Mouse (Mus musculus): ENCODE measurements around the gene Atl3.

The Atl3 gene

GRCm38 (mm10) chr19:7498816-7499215 is 5.0 kb downstream of the Atl3 start:
- in situ Hi-C loops (cut with MboI, MseI): loop anchor here (5.0 to 10.0 kb wide), 2 partner anchors 1208 to 1224 kb away; partner anchors contain the start of gene Ehd1

DNA sequence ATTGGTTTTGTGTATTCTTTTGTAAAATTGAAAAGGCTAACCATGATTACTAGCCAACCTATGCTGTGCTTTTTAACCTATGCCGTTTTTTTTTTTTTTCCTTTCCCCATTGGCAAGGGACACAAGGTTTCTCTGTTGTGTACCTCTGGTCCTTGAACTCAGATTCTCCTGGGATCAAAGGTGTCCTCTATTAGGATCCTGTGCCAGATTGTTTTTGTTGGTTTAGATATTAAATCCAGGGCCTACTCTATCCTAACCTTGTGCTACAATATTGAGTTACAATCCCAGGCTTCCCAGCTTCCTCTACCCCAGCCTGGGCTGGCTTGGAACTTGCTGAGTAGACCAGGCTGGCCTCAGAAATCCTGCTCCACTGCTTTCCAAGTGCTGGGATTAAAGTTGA is 6.9 kb downstream of the Atl3 start:
- in situ Hi-C loops (cut with MboI, MseI): loop anchor here (5.0 to 25.0 kb wide), 2 partner anchors 512 to 1292 kb away; no protein-coding TSS in a partner anchor

GRCm38 (mm10) chr19:7502432-7502831 is 8.6 kb downstream of the Atl3 start:
- in situ Hi-C loops (cut with MboI, MseI): loop anchor here (5.0 to 25.0 kb wide), 2 partner anchors 510 to 1290 kb away; no protein-coding TSS in a partner anchor

GRCm38 (mm10) chr19:7506321-7506720 is 12.5 kb downstream of the Atl3 start:
- in situ Hi-C loops (cut with MboI, MseI): loop anchor here (25.0 kb wide), 1 partner anchor 506 kb away; no protein-coding TSS in a partner anchor

GRCm38 (mm10) chr19:7508026-7508425 is 14.2 kb downstream of the Atl3 start:
- in situ Hi-C loops (cut with MboI, MseI): loop anchor here (25.0 kb wide), 1 partner anchor 504 kb away; no protein-coding TSS in a partner anchor

GRCm38 (mm10) chr19:7516437-7516836 is 22.6 kb downstream of the Atl3 start:
- in situ Hi-C loops (cut with MboI, MseI): loop anchor here (25.0 kb wide), 1 partner anchor 496 kb away; no protein-coding TSS in a partner anchor

DNA sequence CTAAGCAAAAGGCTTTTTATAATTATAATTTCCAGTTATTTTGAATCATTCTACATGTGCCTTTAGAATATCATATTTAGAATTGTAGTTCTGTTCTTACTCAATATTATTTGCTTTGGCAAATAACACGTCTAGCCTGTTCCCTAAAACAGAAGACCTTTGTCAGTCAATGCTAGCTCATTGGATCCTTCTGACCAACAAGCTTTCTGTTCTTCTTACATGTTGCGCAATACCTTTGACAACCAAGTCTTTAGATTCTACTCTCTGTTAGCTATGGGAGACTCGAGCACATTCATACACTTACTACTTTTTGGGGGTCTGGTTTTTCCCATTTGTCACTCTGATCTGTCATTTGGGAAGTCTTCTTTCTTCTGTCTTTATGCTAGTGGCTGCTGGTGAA is 27.8 kb downstream of the Atl3 start:
- in situ Hi-C loops (cut with MboI, MseI): loop anchor here (5.0 to 25.0 kb wide), 2 partner anchors 81 to 491 kb away; no protein-coding TSS in a partner anchor

- in situ Hi-C loops (cut with MboI, MseI): loop anchor here (5.0 to 25.0 kb wide), 2 partner anchors 79 to 489 kb away; no protein-coding TSS in a partner anchor
These were observed 29.0 kb downstream of the Atl3 start for GRCm38 (mm10) chr19:7522856-7523255.

DNA sequence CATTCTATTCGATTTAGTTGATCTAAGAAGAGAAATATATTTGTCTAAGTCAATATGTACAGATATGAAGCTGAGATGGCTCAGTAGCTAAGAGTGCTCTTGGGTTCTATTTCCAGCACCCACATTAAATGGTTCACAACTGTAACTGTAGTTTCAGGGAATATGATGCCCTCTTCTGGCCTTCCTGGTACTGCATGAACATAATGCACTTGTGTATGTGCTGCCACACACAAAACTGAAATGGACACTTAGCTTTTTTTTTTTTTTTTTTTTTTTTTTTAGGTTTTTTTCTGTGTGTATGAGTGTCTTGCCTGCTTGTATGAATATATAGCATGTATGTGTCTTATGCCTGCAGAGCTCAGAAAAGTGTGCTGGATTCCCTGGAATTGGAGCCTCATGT is 29.5 kb downstream of the Atl3 start:
- in situ Hi-C loops (cut with MboI, MseI): loop anchor here (5.0 to 25.0 kb wide), 2 partner anchors 79 to 489 kb away; no protein-coding TSS in a partner anchor

GRCm38 (mm10) chr19:7523781-7524180 is 29.9 kb downstream of the Atl3 start:
- in situ Hi-C loops (cut with MboI, MseI): loop anchor here (5.0 to 25.0 kb wide), 2 partner anchors 79 to 489 kb away; no protein-coding TSS in a partner anchor

DNA sequence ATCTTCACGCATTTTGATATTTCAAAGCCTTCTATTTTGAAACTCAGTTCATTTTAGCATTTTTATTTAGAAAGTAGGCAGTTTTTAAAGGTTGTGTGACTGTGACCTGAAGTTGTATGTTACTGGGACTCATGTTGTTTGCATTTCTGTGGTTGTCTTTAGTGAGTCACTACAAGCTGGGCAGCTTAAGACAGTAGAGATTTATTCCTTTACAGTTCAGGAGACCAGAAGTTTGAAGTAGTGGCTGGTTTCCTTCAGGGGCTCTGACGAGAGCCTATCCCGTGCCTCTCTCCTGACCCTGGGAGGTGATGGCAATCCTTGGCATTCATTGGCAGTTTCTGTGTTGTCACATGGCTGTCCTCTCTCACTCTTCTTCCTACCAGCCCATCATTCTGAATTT is 31.0 kb downstream of the Atl3 start:
- in situ Hi-C loops (cut with MboI, MseI): loop anchor here (5.0 to 25.0 kb wide), 2 partner anchors 77 to 487 kb away; no protein-coding TSS in a partner anchor

- in situ Hi-C loops (cut with MboI, MseI): no loop called here
These were observed 35.0 kb downstream of the Atl3 start for GRCm38 (mm10) chr19:7528639-7529428.

- in situ Hi-C loops (cut with MboI, MseI): loop anchor here (10.0 kb wide), 1 partner anchor 663 kb away; no protein-coding TSS in a partner anchor
These were observed 38.1 kb downstream of the Atl3 start for GRCm38 (mm10) chr19:7531906-7532305.

DNA sequence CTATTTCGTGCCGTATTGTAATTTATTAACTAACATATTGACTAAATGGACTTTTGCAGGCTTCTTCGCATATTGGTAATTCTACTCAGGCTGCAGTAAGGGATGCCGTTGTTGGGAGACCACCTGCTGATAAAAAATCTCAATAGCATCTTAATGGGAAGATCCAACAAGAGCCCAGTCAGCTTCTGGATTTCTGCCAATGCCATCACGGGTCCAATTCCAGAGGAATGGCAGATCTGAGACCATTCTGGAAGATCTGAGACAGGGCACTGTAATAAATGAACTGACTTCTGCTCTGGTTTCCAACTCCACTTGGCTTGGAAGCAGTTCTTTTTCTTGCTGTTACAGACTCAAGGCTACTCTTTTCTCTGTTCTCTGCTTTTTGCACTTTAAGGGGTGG is 40.1 kb downstream of the Atl3 start:
- in situ Hi-C loops (cut with MboI, MseI): loop anchor here (10.0 kb wide), 1 partner anchor 661 kb away; no protein-coding TSS in a partner anchor

GRCm38 (mm10) chr19:7548924-7549323 is 55.1 kb downstream of the Atl3 start:
- in situ Hi-C loops (cut with MboI, MseI): no loop called here

- in situ Hi-C loops (cut with MboI, MseI): loop anchor here (10.0 kb wide), 1 partner anchor 703 kb away; no protein-coding TSS in a partner anchor
These were observed 57.9 kb downstream of the Atl3 start for GRCm38 (mm10) chr19:7551550-7552300.

DNA sequence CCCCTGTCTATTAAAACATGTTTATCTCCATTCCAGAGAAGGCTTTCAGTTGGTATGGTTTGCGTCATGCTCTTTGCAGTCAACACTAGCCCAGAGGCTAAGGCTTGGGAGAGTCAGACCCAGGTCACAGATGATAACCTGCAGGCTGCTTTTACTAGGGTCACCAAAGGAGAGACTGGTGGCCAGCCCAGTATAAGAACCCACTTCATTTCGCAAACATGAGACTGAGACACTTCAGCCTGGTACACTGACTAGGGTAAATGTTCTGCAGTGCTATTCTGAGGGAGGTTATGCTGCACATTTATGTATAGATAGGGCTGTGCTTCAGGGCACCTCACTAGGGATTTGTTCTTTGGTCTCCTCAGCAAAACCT is 58.4 kb downstream of the Atl3 start:
- in situ Hi-C loops (cut with MboI, MseI): loop anchor here (10.0 kb wide), 1 partner anchor 703 kb away; no protein-coding TSS in a partner anchor

DNA sequence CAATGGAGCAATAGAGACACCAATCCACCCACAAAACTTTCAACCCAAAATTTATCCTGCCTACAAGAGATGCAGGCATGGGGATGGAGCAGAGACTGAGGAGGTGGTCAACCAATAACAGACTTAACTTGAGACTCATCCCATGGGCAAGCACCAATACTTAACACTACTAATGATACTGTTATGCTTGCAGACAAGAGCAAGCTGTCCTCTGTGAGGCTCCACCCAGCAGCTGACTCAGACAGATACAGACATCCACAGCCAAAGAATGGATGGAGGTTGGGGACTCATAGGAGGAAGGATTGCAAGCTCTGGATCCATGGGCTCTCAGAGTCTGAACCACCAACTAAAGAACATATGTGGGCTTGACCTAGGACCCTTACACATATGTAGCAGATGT is 59.6 kb downstream of the Atl3 start:
- in situ Hi-C loops (cut with MboI, MseI): loop anchor here (10.0 kb wide), 1 partner anchor 701 kb away; no protein-coding TSS in a partner anchor

DNA sequence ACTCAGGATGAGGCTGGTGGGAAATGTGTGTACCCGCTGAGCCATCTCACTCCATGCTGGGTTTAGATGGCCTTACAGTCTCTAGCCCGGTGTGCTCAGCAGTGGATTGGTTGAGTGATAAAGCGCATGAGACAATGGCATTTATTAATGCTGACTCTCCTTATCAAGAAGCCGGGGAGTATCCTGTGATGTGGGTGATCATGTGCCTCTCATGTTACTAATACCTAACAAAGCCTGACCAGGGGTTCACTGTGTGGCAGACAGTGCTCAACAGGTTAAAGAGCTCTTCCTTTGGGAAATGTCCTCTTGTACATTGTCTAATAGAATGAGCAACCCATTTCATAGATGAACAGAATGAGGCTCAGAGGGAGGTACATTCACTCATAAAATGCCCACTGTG is 61.0 kb downstream of the Atl3 start:
- in situ Hi-C loops (cut with MboI, MseI): loop anchor here (10.0 kb wide), 1 partner anchor 700 kb away; no protein-coding TSS in a partner anchor

GRCm38 (mm10) chr19:7556641-7557040 is 62.8 kb downstream of the Atl3 start:
- in situ Hi-C loops (cut with MboI, MseI): loop anchor here (10.0 kb wide), 1 partner anchor 698 kb away; no protein-coding TSS in a partner anchor

- in situ Hi-C loops (cut with MboI, MseI): loop anchor here (10.0 kb wide), 1 partner anchor 697 kb away; no protein-coding TSS in a partner anchor
These were observed 63.5 kb downstream of the Atl3 start, which contains the start of gene Pla2g16 for GRCm38 (mm10) chr19:7557328-7557822. Gene Pla2g16 (plus strand): TSS chr19:7557459.

Measured in regulatory T cell (primary cell).